Mouse (Mus musculus): ENCODE measurements around the gene Macrod2.

DNA sequence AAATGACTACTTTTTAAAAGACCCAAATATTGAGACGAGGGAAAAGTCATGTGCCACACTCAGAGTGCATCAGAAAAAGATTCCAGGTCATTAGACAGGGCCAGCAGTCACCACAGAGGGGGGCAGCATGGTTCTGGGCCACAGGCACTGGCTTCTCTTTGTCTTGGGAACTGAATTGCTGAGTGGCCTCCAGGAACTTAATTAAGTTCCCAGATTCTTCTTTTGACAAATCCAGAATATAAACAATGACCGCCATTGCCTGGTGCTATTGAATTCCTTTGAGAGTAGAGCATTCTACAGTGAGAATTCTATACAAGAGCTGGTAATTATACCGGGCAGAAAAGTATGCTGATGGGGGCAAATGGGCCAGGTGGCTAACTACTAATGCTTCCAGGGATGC, 1560.1 kb downstream of the Macrod2 start:
- TF ChIP-seq POLR2A (IDR thresholded peaks at IDR 0.05; ENCODE audit: insufficient read depth, low read depth, low read length) (no peak), CTCF (IDR thresholded peaks at IDR 0.05; ENCODE audit: insufficient read depth, low read depth, low read length) (no peak)
